ENCODE assay signal across 19 mouse cellular contexts in the genomic region with DNA sequence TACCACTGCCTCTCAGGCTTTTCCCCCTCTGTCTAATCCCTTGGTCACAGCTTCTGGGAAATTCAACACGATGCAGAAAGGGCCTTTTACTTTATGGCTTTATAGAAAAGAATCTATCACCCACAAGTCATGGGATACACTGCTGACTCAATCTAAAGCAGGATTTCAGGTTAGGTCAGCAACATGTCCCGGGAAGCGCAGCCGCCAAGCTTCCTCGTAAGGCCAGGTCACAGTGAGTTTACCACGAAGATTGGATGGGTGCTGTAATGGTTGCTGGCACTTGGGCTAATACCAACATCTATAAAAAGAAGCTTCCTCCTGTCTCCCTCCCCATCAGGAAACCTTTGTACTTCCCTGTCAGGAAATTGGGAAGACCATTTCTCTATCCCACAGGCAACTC.
"Had no signal": no experiment of that assay in that cellular context is flagged by ENCODE, and none has a peak within 500 bp of the region (broad histone marks: within the 10 kb centered on the region; RNA-seq: fewer than 3 reads in every experiment).

No protein-coding gene starts in this region.

- H3K36me3 ChIP-seq: midbrain, embryonic 10.5 days; midbrain, embryonic 12.5 days; neural tube, embryonic 13.5 days; neural tube, embryonic 15.5 days; stomach, embryonic 15.5 days had no signal

- ATAC-seq: midbrain, embryonic 16.5 days had no signal

- H3K9me3 ChIP-seq: midbrain, embryonic 10.5 days; midbrain, embryonic 12.5 days; neural tube, embryonic 13.5 days; neural tube, embryonic 15.5 days; stomach, embryonic 15.5 days had no signal

- H3K27ac ChIP-seq: midbrain, embryonic 10.5 days; midbrain, embryonic 12.5 days; neural tube, embryonic 13.5 days; neural tube, embryonic 15.5 days; stomach, embryonic 15.5 days; stomach, postnatal 0 days had no signal

- H3K4me2 ChIP-seq: lung, embryonic 14.5 days; midbrain, embryonic 12.5 days; neural tube, embryonic 13.5 days; neural tube, embryonic 15.5 days; stomach, embryonic 15.5 days had no signal

- H3K9ac ChIP-seq: lung, embryonic 14.5 days; midbrain, embryonic 12.5 days; neural tube, embryonic 13.5 days; neural tube, embryonic 15.5 days; stomach, embryonic 15.5 days had no signal

- H3K4me3 ChIP-seq: midbrain, embryonic 10.5 days; midbrain, embryonic 12.5 days; myocyte; neural tube, embryonic 13.5 days; neural tube, embryonic 15.5 days; stomach, embryonic 15.5 days had no signal

- H3K27me3 ChIP-seq: midbrain, embryonic 12.5 days; neural tube, embryonic 13.5 days; neural tube, embryonic 15.5 days; stomach, embryonic 15.5 days had no signal

- DNase-seq: lung, embryonic 14.5 days; lung, postnatal 10 days; lung, postnatal 4 days; midbrain, embryonic 14.5 days; retina, postnatal 1 day; right cerebral cortex, adult 18-20 months; right cerebral cortex, postnatal 25 days; right cerebral cortex, postnatal 4 days; thymus, adult 2 months; thymus, postnatal 25 days; thymus, postnatal 4 days had no signal

- H3K4me1 ChIP-seq: midbrain, embryonic 10.5 days; midbrain, embryonic 12.5 days; neural tube, embryonic 13.5 days; neural tube, embryonic 15.5 days; stomach, embryonic 15.5 days had no signal
